In the genomic region with DNA sequence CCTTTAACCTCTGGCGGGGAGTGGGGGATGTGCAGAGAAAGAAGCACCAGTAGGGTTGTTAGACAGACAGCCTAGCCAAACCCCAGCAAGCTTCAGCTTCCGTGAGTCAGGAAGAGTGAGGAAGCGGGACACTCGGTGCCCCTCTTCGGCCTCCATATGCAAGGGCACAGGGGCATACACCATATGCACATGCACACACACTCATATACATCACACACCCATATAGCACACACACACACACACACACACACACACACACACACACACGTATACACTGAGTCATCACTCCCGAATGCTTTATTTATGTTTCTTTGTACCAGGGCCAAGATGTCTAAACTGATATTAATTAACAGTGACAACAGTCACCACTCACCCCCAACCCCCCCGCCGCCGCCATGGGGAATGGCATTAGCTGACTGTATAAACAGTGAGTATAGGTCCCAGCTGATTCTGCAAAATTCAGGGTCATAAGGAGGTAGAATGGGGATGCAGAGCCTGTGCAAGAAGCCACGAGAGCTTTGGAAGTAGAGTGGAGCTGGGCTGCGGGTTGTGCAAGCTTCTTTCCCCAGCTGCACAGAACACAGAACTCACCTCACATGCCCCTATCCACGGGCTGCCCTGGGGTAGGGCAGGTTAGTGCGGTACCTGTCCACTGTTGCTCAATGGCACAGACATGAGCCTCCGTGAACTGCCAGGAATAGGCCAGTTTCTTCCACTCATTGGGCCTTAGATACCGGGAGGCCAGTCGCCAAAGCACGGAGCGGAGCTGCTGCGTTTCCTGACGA, we compare ENCODE assay signal across 27 mouse cellular contexts. TPM values are rescaled to one million over a fixed set of nuclear protein-coding genes. Genes with fewer than 3 reads are reported as not detected.
DNase-seq lines count a peak whose midpoint lies in the region; ATAC-seq and TF ChIP-seq lines count a peak whose summit lies in the region.
"Had no signal": no experiment of that assay in that cellular context is flagged by ENCODE, and none has a peak within 500 bp of the region (broad histone marks: within the 10 kb centered on the region; RNA-seq: fewer than 3 reads in every experiment).

No protein-coding gene starts in this region.

- TF ChIP-seq CTCF in lung, postnatal 0 days (IDR thresholded peaks at IDR 0.05) = no peak

- no peaks in the 10 kb centered on the region for H3K4me1 ChIP-seq in lung, postnatal 0 days (ENCODE audit: insufficient read depth, low read depth, low read length)
- H3K4me1 ChIP-seq: embryonic facial prominence, embryonic 15.5 days; forebrain, embryonic 15.5 days; heart, embryonic 15.5 days; hindbrain, embryonic 15.5 days; neural tube, embryonic 15.5 days had no signal

- H3K27me3 ChIP-seq in lung, postnatal 0 days (replicated peaks; ENCODE audit: insufficient read depth, low read length) = no peaks in the 10 kb centered on the region
- H3K27me3 ChIP-seq: embryonic facial prominence, embryonic 15.5 days; forebrain, embryonic 15.5 days; heart, embryonic 15.5 days; hindbrain, embryonic 15.5 days; neural tube, embryonic 15.5 days had no signal

- H3K27ac ChIP-seq in lung, postnatal 0 days (ENCODE audit: low read length) = no peak overlapping the region
- H3K27ac ChIP-seq: embryonic facial prominence, embryonic 15.5 days; forebrain, embryonic 15.5 days; heart, adult 2 months; heart, embryonic 15.5 days; hindbrain, embryonic 15.5 days; intestine, embryonic 15.5 days; layer of hippocampus, adult 2 months; neural tube, embryonic 15.5 days had no signal

- peak; percentile 54 for ATAC-seq in lung, postnatal 0 days
- ATAC-seq in inflammation-experienced regulatory T-cells, adult 6 months = no peak
- ATAC-seq: CD4-positive, CD25-positive, alpha-beta regulatory T cell, adult 4 months; forebrain, embryonic 15.5 days; intestine, embryonic 15.5 days had no signal

- TF ChIP-seq EP300 in lung, postnatal 0 days (IDR thresholded peaks at IDR 0.05) = no peak

- no peak overlapping the region for H3K4me3 ChIP-seq in lung, postnatal 0 days (ENCODE audit: low read depth, low read length)
- H3K4me3 ChIP-seq: embryonic facial prominence, embryonic 15.5 days; forebrain, embryonic 15.5 days; heart, adult 2 months; heart, embryonic 15.5 days; hindbrain, embryonic 15.5 days; intestine, embryonic 15.5 days; layer of hippocampus, adult 2 months; midbrain, embryonic 10.5 days; neural tube, embryonic 15.5 days had no signal

- no peaks in the 10 kb centered on the region for H3K36me3 ChIP-seq in lung, postnatal 0 days (ENCODE audit: insufficient read depth, low read length)
- H3K36me3 ChIP-seq: embryonic facial prominence, embryonic 15.5 days; forebrain, embryonic 15.5 days; G1E; heart, embryonic 15.5 days; hindbrain, embryonic 15.5 days; intestine, embryonic 15.5 days; midbrain, embryonic 10.5 days; neural tube, embryonic 15.5 days had no signal

- WGBS in lung, postnatal 0 days = 45% methylated on average over 21 of the region's 21 CpGs

- no peak overlapping the region for H3K9ac ChIP-seq in lung, postnatal 0 days (replicated peaks; ENCODE audit: low read depth)
- H3K9ac ChIP-seq: embryonic facial prominence, embryonic 15.5 days; forebrain, embryonic 15.5 days; heart, embryonic 15.5 days; hindbrain, embryonic 15.5 days; intestine, embryonic 15.5 days; neural tube, embryonic 15.5 days had no signal

- no peaks in the 10 kb centered on the region for H3K9me3 ChIP-seq in lung, postnatal 0 days (ENCODE audit: low read length)
- H3K9me3 ChIP-seq: embryonic facial prominence, embryonic 15.5 days; forebrain, embryonic 15.5 days; G1E; heart, embryonic 15.5 days; hindbrain, embryonic 15.5 days; intestine, embryonic 15.5 days; midbrain, embryonic 10.5 days; neural tube, embryonic 15.5 days had no signal

- DNase-seq in adrenal gland, postnatal 14 days = peak; percentile 35
- DNase-seq in adrenal gland, adult 8-10 months = no peak
- no peak for DNase-seq in lung, postnatal 0 days (ENCODE audit: low spot score)
- no peak for DNase-seq in lung, postnatal 36 days
- peak; percentile 16 for DNase-seq in MN1 (ENCODE audit: low spot score)
- peak; percentile 41 for DNase-seq in retina, embryonic 14.5 days (ENCODE audit: low spot score)
- no peak for DNase-seq in frontal cortex, adult 2 months (ENCODE audit: extremely low spot score in 1 of 2, low spot score in 1 of 2)
- DNase-seq: cerebellum, adult 18-20 months; cerebellum, postnatal 25 days; gastrocnemius, postnatal 36 days; heart, adult 2 months; kidney, adult 8-10 months had no signal

- no peak overlapping the region for H3K4me2 ChIP-seq in lung, postnatal 0 days (replicated peaks; ENCODE audit: low read depth, low read length)
- H3K4me2 ChIP-seq: embryonic facial prominence, embryonic 15.5 days; forebrain, embryonic 15.5 days; heart, embryonic 15.5 days; hindbrain, embryonic 15.5 days; intestine, embryonic 15.5 days; neural tube, embryonic 15.5 days had no signal

RNA-seq across cellular contexts. Expression of a gene that starts 17.1 kb away (rescaled TPM):
- total RNA-seq in adrenal gland, postnatal 14 days (2021) = 0.41 TPM in 1 of 2 replicates, not detected in the other
- total RNA-seq in adrenal gland, adult 8-10 months (2022) = 1 to 10 TPM; 3.5 to 6.0 (median 5.6) TPM
- polyA plus RNA-seq in lung, postnatal 0 days (2015; fragmentation: Nextera tagmentation; extraction: Ambion mirVana) = not detected in 2 replicates
- 2.3 and 2.4 TPM in 2 replicates for polyA plus RNA-seq in frontal cortex, adult 2 months (2012; rRNA removed)
- not detected for polyA plus RNA-seq in inflammation-experienced regulatory T-cells, adult 6 months (2017; shearing (Covaris generic))
- total RNA-seq: gastrocnemius, postnatal 36 days; heart, adult 2 months; heart, postnatal 4 days; liver, adult 2 months had no signal
- polyA plus RNA-seq: G1E; heart, adult 2 months; heart, embryonic 15.5 days; intestine, embryonic 15.5 days; limb, embryonic 11.5 days; liver, adult 2 months; midbrain, embryonic 10.5 days; testis, adult 2 months had no signal

RNA-seq across cellular contexts. Expression of a gene that starts 42.2 kb away (rescaled TPM):
- 45.6 and 46.1 TPM in 2 replicates for total RNA-seq in adrenal gland, postnatal 14 days (2021)
- 10 to 100 TPM; 49.3 to 68.2 (median 60.7) TPM for total RNA-seq in adrenal gland, adult 8-10 months (2022)
- polyA plus RNA-seq in lung, postnatal 0 days (2015; fragmentation: Nextera tagmentation; extraction: Ambion mirVana) = 94.0 and 94.2 TPM in 2 replicates
- polyA plus RNA-seq in frontal cortex, adult 2 months (2012; rRNA removed) = 26.9 and 28.9 TPM in 2 replicates
- polyA plus RNA-seq in inflammation-experienced regulatory T-cells, adult 6 months (2017; shearing (Covaris generic)) = 10 to 100 TPM; 37.2 to 83.3 (median 81.4) TPM

Comparison
In these comparisons a context has a peak if more than half of its experiments do, and no peak if none do; other contexts are left out.
1. DNase-seq: peak in adrenal gland, postnatal 14 days (single experiment), MN1 (single experiment) and retina, embryonic 14.5 days (single experiment); none in adrenal gland, adult 8-10 months (single experiment), lung, postnatal 0 days (single experiment), lung, postnatal 36 days (single experiment) and frontal cortex, adult 2 months (0 of 2).